Mouse (Mus musculus): Measurements from ENCODE around the gene Manba. TPM values are rescaled to one million over a fixed set of nuclear protein-coding genes. Genes with fewer than 3 reads are reported as not detected.

The Manba gene
- polyA plus RNA-seq (2016; fragmentation: Nextera tagmentation; extraction: Ambion mirVana): 1.9 and 2.5 TPM in 2 replicates

DNA sequence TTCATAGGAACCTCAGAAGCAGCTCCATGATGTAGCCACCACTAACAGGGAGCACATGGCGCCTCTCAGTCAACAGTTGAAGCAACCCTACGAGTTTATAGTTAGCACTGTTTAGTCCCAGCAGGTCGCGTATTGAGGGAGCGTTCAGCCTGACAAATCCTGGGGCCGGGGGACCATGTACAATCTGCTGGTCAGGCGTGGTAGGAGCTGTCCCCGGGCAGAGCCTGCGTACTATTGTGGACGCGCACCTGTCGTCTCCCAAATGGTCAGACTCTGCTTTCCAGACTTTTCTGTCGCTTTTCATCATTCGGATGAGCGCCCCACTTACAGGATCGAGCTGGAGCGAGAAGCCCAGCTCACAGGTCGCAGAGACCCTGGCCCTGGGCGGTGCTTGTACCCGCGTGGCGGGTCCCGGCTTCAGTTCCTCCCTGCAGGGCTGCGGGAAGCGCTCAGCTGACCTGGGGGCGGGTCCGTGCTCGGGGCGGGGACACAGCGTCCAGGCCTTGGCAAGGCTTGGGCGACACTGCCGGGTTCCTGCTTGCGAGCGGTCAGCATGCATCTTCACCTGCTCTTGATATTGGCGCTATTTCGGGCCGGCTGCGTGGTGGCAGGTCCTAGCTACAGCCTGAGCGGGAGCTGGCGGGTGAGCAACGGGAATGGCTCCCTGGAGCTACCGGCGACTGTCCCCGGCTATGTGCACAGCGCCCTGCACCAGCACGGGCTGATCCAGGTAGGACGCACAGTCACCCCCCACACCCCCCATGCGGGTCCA, at the start of gene Manba:
Gene Manba (plus strand): TSS at position 484 of the 772 bp plus-strand sequence.
- H3K27me3 ChIP-seq (ENCODE audit: low read depth, poor library complexity, severe bottlenecking): peaks cover 31% of the 10 kb centered on the region
- peak; percentile 79 for DNase-seq (ENCODE audit: low spot score)
- no peaks in the 10 kb centered on the region for H3K36me3 ChIP-seq
- no peaks in the 10 kb centered on the region for H3K9me3 ChIP-seq (replicated peaks)
- H3K27ac ChIP-seq: peak within 1 kb of the TSS; percentile 62
- 3% methylated on average over 48 of the region's 48 CpGs for WGBS
- peaks cover 13% of the 10 kb centered on the region for H3K4me1 ChIP-seq
- H3K4me3 ChIP-seq: peak within 1 kb of the TSS; percentile 59

DNA sequence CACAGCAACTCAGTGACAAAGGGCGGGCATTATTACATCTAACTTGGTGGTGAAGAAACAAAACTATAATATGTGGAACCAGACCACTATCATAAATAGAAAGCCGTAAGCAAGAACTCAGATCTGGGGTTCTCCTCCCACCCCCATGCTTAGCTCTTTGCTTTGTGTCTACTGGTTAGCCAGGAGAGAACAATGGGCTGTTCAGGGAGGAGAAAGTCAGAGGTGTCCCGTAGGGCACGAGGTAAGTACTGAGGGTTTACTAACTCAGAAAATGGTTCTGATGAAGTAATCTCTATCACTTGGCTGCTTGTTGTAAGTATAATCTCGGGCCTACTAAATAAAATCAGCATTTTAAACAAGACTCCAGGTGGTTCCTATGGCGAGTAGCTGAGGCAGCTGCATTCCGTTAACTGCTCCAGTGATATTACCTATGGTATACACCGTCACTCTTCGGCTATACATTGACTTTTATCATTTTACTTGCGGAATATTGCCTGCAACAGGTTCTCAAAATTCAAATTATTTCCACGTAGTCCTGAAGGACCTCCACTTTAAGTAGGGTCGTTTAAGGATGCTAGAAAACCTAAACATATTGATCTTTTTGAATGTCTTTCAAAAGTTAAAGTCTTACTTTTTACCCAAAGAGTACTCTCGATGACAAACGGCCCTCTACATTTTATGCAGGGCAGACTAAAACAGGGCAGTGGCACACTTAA, 48.4 kb upstream of the Manba start:
- H3K27me3 ChIP-seq (ENCODE audit: low read depth, poor library complexity, severe bottlenecking): no peaks in the 10 kb centered on the region
- H3K27ac ChIP-seq: peak overlapping the region; percentile 100
- no peak for DNase-seq (ENCODE audit: low spot score)
- H3K36me3 ChIP-seq: peaks cover 26% of the 10 kb centered on the region
- H3K9me3 ChIP-seq (replicated peaks): no peaks in the 10 kb centered on the region
- peak overlapping the region; percentile 99 for H3K4me3 ChIP-seq
- H3K4me1 ChIP-seq: peaks cover 27% of the 10 kb centered on the region
- 57% methylated on average over 14 of the region's 14 CpGs for WGBS

- peak within 1 kb of the TSS; percentile 99 for H3K4me3 ChIP-seq
- under 1% methylated on average over 56 of the region's 56 CpGs for WGBS
- peaks cover 33% of the 10 kb centered on the region for H3K36me3 ChIP-seq
- no peaks in the 10 kb centered on the region for H3K27me3 ChIP-seq (ENCODE audit: low read depth, poor library complexity, severe bottlenecking)
- DNase-seq (ENCODE audit: low spot score): peak; percentile 98
- H3K27ac ChIP-seq: peak within 1 kb of the TSS; percentile 100
- H3K4me1 ChIP-seq: peaks cover 27% of the 10 kb centered on the region
- H3K9me3 ChIP-seq (replicated peaks): no peaks in the 10 kb centered on the region
These were observed 47.5 kb upstream of the Manba start, which contains the start of gene Ube2d3 for GRCm38 (mm10) chr3:135437758-135438495. Gene Ube2d3, plus strand, starts transcription at chr3:135438149.

DNA sequence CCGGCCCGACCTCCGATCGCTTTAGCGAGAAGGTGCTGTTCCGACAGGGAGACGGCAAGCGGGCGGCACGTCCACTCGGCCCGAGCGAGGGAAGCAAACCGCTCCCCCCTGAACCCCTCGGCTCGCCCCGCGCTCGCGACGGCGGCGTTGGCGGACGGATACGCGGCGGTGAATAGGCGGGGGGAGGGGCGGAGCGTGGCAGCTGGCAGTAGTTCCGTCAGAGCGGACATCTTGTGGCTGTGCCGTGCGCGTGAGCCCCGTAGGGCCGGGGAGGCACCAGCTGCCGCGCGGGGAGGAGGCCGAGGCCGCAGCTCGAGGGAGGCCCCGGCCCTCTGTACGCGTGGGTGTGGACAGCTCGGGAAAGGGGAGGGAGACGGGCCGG, 46.9 kb upstream of the Manba start:
- peak; percentile 96 for DNase-seq (ENCODE audit: low spot score)
- Histone ChIP-seq H3K4me3 (peak overlapping the region; percentile 99), H3K27me3 (ENCODE audit: low read depth, poor library complexity, severe bottlenecking) (no peaks in the 10 kb centered on the region), H3K4me1 (peaks cover 27% of the 10 kb centered on the region), H3K27ac (peak overlapping the region; percentile 100), H3K9me3 (replicated peaks) (no peaks in the 10 kb centered on the region), H3K36me3 (peaks cover 39% of the 10 kb centered on the region)
- WGBS: under 1% methylated on average over 50 of the region's 50 CpGs

DNA sequence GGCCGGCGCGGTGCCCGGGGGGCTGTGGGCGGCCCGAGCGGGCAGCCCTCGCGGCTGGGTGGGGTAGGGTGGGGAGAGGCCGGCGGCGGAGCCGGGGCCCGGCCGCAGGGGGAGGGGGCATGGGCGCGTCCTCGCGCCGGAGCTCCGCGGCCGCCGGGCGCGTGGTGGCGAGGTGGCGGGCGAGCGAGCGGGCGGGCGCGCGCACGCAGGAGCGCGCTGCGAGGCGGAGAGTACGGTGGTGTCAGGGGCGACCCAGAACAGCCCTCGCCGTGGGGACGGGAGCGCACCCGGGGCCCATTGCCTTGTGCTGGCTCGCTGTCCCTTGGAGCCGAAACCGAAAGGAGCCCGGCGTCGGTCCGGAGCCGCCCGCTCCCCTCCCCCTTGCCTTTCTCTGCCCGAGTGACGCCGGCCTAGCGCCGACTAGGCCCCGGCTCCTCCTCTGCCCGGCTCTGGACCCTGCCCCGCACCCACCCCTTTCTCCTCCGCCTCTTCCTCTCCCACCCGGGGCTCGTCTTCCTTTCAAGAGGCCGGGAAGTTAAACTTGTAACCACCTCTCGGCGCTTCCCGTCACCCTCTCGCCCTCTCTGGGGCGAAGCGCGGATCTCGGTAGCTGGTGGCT, 46.4 kb upstream of the Manba start:
- peak overlapping the region; percentile 100 for H3K27ac ChIP-seq
- H3K4me1 ChIP-seq: peaks cover 27% of the 10 kb centered on the region
- WGBS: under 1% methylated on average over 72 of the region's 76 CpGs
- H3K9me3 ChIP-seq (replicated peaks): no peaks in the 10 kb centered on the region
- H3K27me3 ChIP-seq (ENCODE audit: low read depth, poor library complexity, severe bottlenecking): no peaks in the 10 kb centered on the region
- DNase-seq (ENCODE audit: low spot score): peak; percentile 83
- peak overlapping the region; percentile 99 for H3K4me3 ChIP-seq
- peaks cover 44% of the 10 kb centered on the region for H3K36me3 ChIP-seq

- peak overlapping the region; percentile 100 for H3K27ac ChIP-seq
- H3K36me3 ChIP-seq: peaks cover 50% of the 10 kb centered on the region
- H3K9me3 ChIP-seq (replicated peaks): no peaks in the 10 kb centered on the region
- peak overlapping the region; percentile 99 for H3K4me3 ChIP-seq
- no peak for DNase-seq (ENCODE audit: low spot score)
- WGBS: 6% methylated on average over 15 of the region's 15 CpGs
- no peaks in the 10 kb centered on the region for H3K27me3 ChIP-seq (ENCODE audit: low read depth, poor library complexity, severe bottlenecking)
- H3K4me1 ChIP-seq: peaks cover 27% of the 10 kb centered on the region
These were observed 45.8 kb upstream of the Manba start for GRCm38 (mm10) chr3:135439651-135440050.

GRCm38 (mm10) chr3:135440221-135440620, 45.2 kb upstream of the Manba start:
- 38% methylated on average over 7 of the region's 7 CpGs for WGBS
- Histone ChIP-seq H3K4me3 (peak overlapping the region; percentile 99), H3K9me3 (replicated peaks) (no peaks in the 10 kb centered on the region), H3K4me1 (peaks cover 27% of the 10 kb centered on the region), H3K36me3 (peaks cover 54% of the 10 kb centered on the region), H3K27me3 (ENCODE audit: low read depth, poor library complexity, severe bottlenecking) (no peaks in the 10 kb centered on the region), H3K27ac (peak overlapping the region; percentile 100)
- DNase-seq (ENCODE audit: low spot score): no peak

DNA sequence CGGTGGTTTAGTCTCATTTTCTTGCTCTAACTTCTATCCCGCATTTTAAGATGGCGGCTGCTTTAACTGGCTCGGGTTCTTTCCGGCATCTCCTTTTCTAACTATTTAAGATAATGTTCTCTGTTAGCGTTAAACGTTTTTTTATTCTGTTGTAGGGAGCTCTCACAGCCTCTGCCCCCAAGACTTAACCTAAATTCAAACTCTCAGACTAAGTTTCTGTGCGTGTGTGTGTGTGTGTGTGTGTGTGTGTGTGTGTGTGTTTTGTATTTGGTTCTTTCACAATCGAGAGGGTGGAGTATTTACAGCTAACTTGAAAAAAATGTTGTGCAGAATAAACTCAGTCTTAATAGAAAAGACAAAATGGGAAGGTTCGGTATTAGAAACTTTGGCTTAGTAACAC, 44.8 kb upstream of the Manba start:
- 73% methylated on average over 10 of the region's 10 CpGs for WGBS
- H3K36me3 ChIP-seq: peaks cover 54% of the 10 kb centered on the region
- peaks cover 27% of the 10 kb centered on the region for H3K4me1 ChIP-seq
- H3K27me3 ChIP-seq (ENCODE audit: low read depth, poor library complexity, severe bottlenecking): no peaks in the 10 kb centered on the region
- no peak overlapping the region for H3K27ac ChIP-seq
- no peak for DNase-seq (ENCODE audit: low spot score)
- no peaks in the 10 kb centered on the region for H3K9me3 ChIP-seq (replicated peaks)
- peak overlapping the region; percentile 99 for H3K4me3 ChIP-seq

GRCm38 (mm10) chr3:135444930-135445329, 40.5 kb upstream of the Manba start:
- DNase-seq (ENCODE audit: low spot score): no peak
- Histone ChIP-seq H3K36me3 (peaks cover 84% of the 10 kb centered on the region), H3K9me3 (replicated peaks) (no peaks in the 10 kb centered on the region), H3K27me3 (ENCODE audit: low read depth, poor library complexity, severe bottlenecking) (no peaks in the 10 kb centered on the region), H3K4me1 (peaks cover 17% of the 10 kb centered on the region), H3K4me3 (no peak overlapping the region), H3K27ac (no peak overlapping the region)

DNA sequence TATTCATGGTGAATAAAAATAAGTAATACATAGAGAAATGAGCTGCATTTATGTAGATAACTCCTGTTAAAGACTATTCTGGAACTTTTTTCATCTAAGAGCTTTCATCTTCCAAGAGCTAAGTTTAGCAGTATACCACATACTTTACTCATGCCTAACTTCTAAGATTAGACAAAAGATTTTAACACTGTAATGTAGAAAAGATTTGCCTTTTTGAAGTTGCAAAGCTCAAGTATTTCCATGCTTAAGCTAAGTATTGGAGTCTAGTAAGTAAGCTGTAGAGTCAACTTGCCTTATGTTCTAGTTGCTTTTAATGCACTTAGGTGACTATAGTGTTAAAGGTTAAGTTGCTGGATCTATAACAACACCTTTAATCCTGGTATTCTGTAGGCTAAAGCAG, 26.4 kb upstream of the Manba start:
- peaks cover 99% of the 10 kb centered on the region for H3K36me3 ChIP-seq
- no peaks in the 10 kb centered on the region for H3K4me1 ChIP-seq
- no peaks in the 10 kb centered on the region for H3K27me3 ChIP-seq (ENCODE audit: low read depth, poor library complexity, severe bottlenecking)
- no peak for DNase-seq (ENCODE audit: low spot score)
- H3K9me3 ChIP-seq (replicated peaks): no peaks in the 10 kb centered on the region
- H3K27ac ChIP-seq: no peak overlapping the region
- H3K4me3 ChIP-seq: no peak overlapping the region

- 83% methylated on average over 1 of the region's 1 CpGs for WGBS
- DNase-seq (ENCODE audit: low spot score): no peak
- peaks cover 34% of the 10 kb centered on the region for H3K36me3 ChIP-seq
- H3K4me3 ChIP-seq: no peak overlapping the region
- no peaks in the 10 kb centered on the region for H3K27me3 ChIP-seq (ENCODE audit: low read depth, poor library complexity, severe bottlenecking)
- H3K4me1 ChIP-seq: no peaks in the 10 kb centered on the region
- H3K27ac ChIP-seq: no peak overlapping the region
- H3K9me3 ChIP-seq (replicated peaks): no peaks in the 10 kb centered on the region
These were observed 17.0 kb upstream of the Manba start for GRCm38 (mm10) chr3:135468402-135468801.

DNA sequence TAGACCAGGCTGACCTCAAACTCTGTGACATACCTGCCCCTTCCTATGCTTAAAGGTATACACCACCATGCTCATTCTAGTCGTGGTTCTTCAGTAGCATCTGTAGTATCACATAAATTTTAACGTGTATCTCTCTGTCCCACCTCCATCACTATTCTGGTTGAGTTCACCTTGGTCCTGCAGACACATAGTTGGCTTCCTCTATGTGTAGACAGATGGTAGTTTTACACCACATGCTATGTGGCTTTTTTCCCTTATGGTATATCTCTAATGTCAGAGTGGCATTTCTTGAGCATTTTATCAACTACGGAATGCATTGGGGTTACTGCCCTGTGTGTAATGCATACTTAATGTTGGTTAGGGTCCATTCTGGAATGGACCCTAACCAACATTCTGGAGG, 16.3 kb upstream of the Manba start:
- Histone ChIP-seq H3K9me3 (replicated peaks) (no peaks in the 10 kb centered on the region), H3K4me3 (no peak overlapping the region), H3K4me1 (no peaks in the 10 kb centered on the region), H3K27ac (no peak overlapping the region), H3K27me3 (ENCODE audit: low read depth, poor library complexity, severe bottlenecking) (no peaks in the 10 kb centered on the region), H3K36me3 (peaks cover 28% of the 10 kb centered on the region)
- 61% methylated on average over 3 of the region's 3 CpGs for WGBS
- no peak for DNase-seq (ENCODE audit: low spot score)
